Mouse (Mus musculus) CH12.LX (cell line): ENCODE measurements around the gene Dctn3. TPM values are rescaled to one million over a fixed set of nuclear protein-coding genes. Genes with fewer than 3 reads are reported as not detected.

Experiments
- DNase-seq: peaks from one replicate; pipeline ENCODE4 v3.0.0-alpha.2; 2013; ENCODE audit errors: extremely low read depth
- H3K27ac ChIP-seq: 2 replicates; pipeline ENCODE4 v1.5.1; 2012; ENCODE audit warnings: low read depth, mild to moderate bottlenecking, control low read depth, moderate library complexity; ENCODE audit not compliant: insufficient read depth
- H3K27me3 ChIP-seq: replicated peaks from 2 replicates; pipeline ENCODE3; 2012; ENCODE audit warnings: inconsistent platforms
- H3K36me3 ChIP-seq, 2 experiments: replicated peaks in 1 of 2; 2 replicates each; pipeline versions ENCODE3 to v1.6.1; 2012; ENCODE audit warnings: inconsistent platforms in 1 of 2, low read length in 1 of 2, mild to moderate bottlenecking in 1 of 2, mixed read lengths in 1 of 2, moderate library complexity in 1 of 2; ENCODE audit not compliant: control insufficient read depth in 1 of 2, insufficient read depth in 1 of 2
- H3K4me1 ChIP-seq, 2 experiments: 2 replicates each; pipeline ENCODE4 v1.6.1; 2012; ENCODE audit warnings: inconsistent platforms in 1 of 2, moderate library complexity in 1 of 2; ENCODE audit not compliant: insufficient read depth in 2 of 2, control insufficient read depth in 1 of 2
- H3K4me2 ChIP-seq: 2 replicates; pipeline ENCODE4 v1.6.1; 2012; ENCODE audit warnings: low read depth, mild to moderate bottlenecking, control low read depth; ENCODE audit not compliant: poor library complexity, insufficient read depth, severe bottlenecking
- H3K4me3 ChIP-seq, 3 experiments: fragments of 150-350 bp in 1 of 3; sonication (generic) in 1 of 3; replicated peaks in 1 of 3; 2 replicates each; pipeline versions ENCODE3 to v1.5.1; 2011 to 2012; ENCODE audit warnings: low read depth in 2 of 3, low read length in 2 of 3, mild to moderate bottlenecking in 2 of 3, moderate library complexity in 2 of 3, control low read depth in 1 of 3, improper control_type of control experiment in 1 of 3, inconsistent platforms in 1 of 3, mixed read lengths in 1 of 3; ENCODE audit not compliant: poor library complexity in 1 of 3
- H3K79me2 ChIP-seq: replicated peaks from 2 replicates; pipeline ENCODE4 v1.6.1; 2012; ENCODE audit warnings: mild to moderate bottlenecking, moderate library complexity; ENCODE audit not compliant: control insufficient read depth, poor library complexity, insufficient read depth, severe bottlenecking; ENCODE audit errors: extremely low read depth
- H3K9ac ChIP-seq: 2 replicates; pipeline ENCODE4 v1.6.1; 2012; ENCODE audit warnings: low read depth, mild to moderate bottlenecking, control low read depth, moderate library complexity; ENCODE audit not compliant: insufficient read depth
- H3K9me3 ChIP-seq: replicated peaks from 2 replicates; pipeline ENCODE3; 2012; ENCODE audit warnings: low read length, inconsistent platforms, mixed read lengths
- BHLHE40 ChIP-seq: IDR thresholded peaks from 2 replicates; pipeline ENCODE4 v1.6.1; 2011; ENCODE audit warnings: mild to moderate bottlenecking, low read depth, low read length, improper control_type of control experiment
- CHD1 ChIP-seq: IDR thresholded peaks from 2 replicates; pipeline ENCODE4 v1.6.1; 2012; ENCODE audit warnings: low read depth, low read length, improper control_type of control experiment, inconsistent platforms
- CHD2 ChIP-seq: IDR thresholded peaks from 2 replicates; pipeline ENCODE4 v1.6.1; 2011; ENCODE audit warnings: low read length, improper control_type of control experiment
- CTCF ChIP-seq, 2 experiments: IDR thresholded peaks in 1 of 2; conservative IDR thresholded peaks in 1 of 2; 2 replicates each; pipeline ENCODE4 v1.5.1; 2011 to 2012; ENCODE audit warnings: low read depth in 2 of 2, low read length in 2 of 2, improper control_type of control experiment in 1 of 2, inconsistent platforms in 1 of 2, mild to moderate bottlenecking in 1 of 2, moderate library complexity in 1 of 2
- E2F4 ChIP-seq: IDR thresholded peaks from 2 replicates; pipeline ENCODE4 v1.6.1; 2011; ENCODE audit warnings: low read depth, low read length, improper control_type of control experiment; ENCODE audit not compliant: insufficient replicate concordance
- ELF1 ChIP-seq: IDR thresholded peaks from 2 replicates; pipeline ENCODE4 v1.6.1; 2014; ENCODE audit warnings: low read depth, mild to moderate bottlenecking, inconsistent platforms, low read length, improper control_type of control experiment
- EP300 ChIP-seq: IDR thresholded peaks from 2 replicates; pipeline ENCODE4 v1.6.1; 2011; ENCODE audit warnings: low read length, improper control_type of control experiment
- ETS1 ChIP-seq: conservative IDR thresholded peaks from 2 replicates; pipeline ENCODE4 v1.6.1; 2012; ENCODE audit warnings: low read depth, mild to moderate bottlenecking, inconsistent platforms, low read length, improper control_type of control experiment, moderate library complexity
- GABPA ChIP-seq: IDR thresholded peaks from 2 replicates; pipeline ENCODE4 v1.6.1; 2012; ENCODE audit warnings: low read depth, low read length, improper control_type of control experiment, inconsistent platforms; ENCODE audit not compliant: insufficient replicate concordance
- IRF4 ChIP-seq: IDR thresholded peaks from 2 replicates; pipeline ENCODE4 v1.6.1; 2014; ENCODE audit warnings: low read depth, mild to moderate bottlenecking, inconsistent platforms, low read length, improper control_type of control experiment
- JUN ChIP-seq: IDR thresholded peaks from 2 replicates; pipeline ENCODE4 v1.6.1; 2011; ENCODE audit warnings: low read depth, mild to moderate bottlenecking, low read length, improper control_type of control experiment, moderate library complexity; ENCODE audit not compliant: insufficient read depth
- JUND ChIP-seq: conservative IDR thresholded peaks from 2 replicates; pipeline ENCODE4 v1.6.1; 2011; ENCODE audit warnings: low read depth, low read length, improper control_type of control experiment
- KAT2A ChIP-seq: IDR thresholded peaks from 2 replicates; pipeline ENCODE4 v1.6.1; 2012; ENCODE audit warnings: low read length, improper control_type of control experiment, inconsistent platforms; ENCODE audit not compliant: insufficient replicate concordance
- MAFK ChIP-seq: IDR thresholded peaks from 2 replicates; pipeline ENCODE4 v1.6.1; 2011; ENCODE audit warnings: low read length, improper control_type of control experiment; ENCODE audit not compliant: insufficient replicate concordance
- MAX ChIP-seq: IDR thresholded peaks from 2 replicates; pipeline ENCODE4 v1.6.1; 2011; ENCODE audit warnings: low read length, improper control_type of control experiment
- MAZ ChIP-seq: IDR thresholded peaks from 2 replicates; pipeline ENCODE4 v1.6.1; 2012; ENCODE audit warnings: low read depth, mild to moderate bottlenecking, inconsistent platforms, low read length, improper control_type of control experiment, moderate library complexity
- MEF2A ChIP-seq: IDR thresholded peaks from 2 replicates; pipeline ENCODE4 v1.6.1; 2014; ENCODE audit warnings: low read depth, mild to moderate bottlenecking, inconsistent platforms, low read length, improper control_type of control experiment, borderline replicate concordance
- MYC ChIP-seq: IDR thresholded peaks from 2 replicates; pipeline ENCODE4 v1.6.1; 2011; ENCODE audit warnings: low read depth, mild to moderate bottlenecking, improper control_type of control experiment, low read length
- NELFE ChIP-seq: IDR thresholded peaks from 2 replicates; pipeline ENCODE4 v1.6.1; 2011; ENCODE audit warnings: low read depth, low read length, improper control_type of control experiment
- NRF1 ChIP-seq: IDR thresholded peaks from 2 replicates; pipeline ENCODE4 v1.6.1; 2014; ENCODE audit warnings: low read depth, mild to moderate bottlenecking, inconsistent platforms, low read length, improper control_type of control experiment, moderate library complexity
- PAX5 ChIP-seq: IDR thresholded peaks from 2 replicates; pipeline ENCODE4 v1.6.1; 2012; ENCODE audit warnings: low read length, inconsistent platforms, mixed read lengths
- POLR2A ChIP-seq: IDR thresholded peaks from 2 replicates; pipeline ENCODE4 v1.6.1; 2011; ENCODE audit warnings: low read depth, mild to moderate bottlenecking, improper control_type of control experiment, low read length
- POLR2AphosphoS2 ChIP-seq: IDR thresholded peaks from 2 replicates; pipeline ENCODE4 v1.6.1; 2011; ENCODE audit warnings: low read depth, low read length, improper control_type of control experiment
- RAD21 ChIP-seq: IDR thresholded peaks from 2 replicates; pipeline ENCODE4 v1.6.1; 2011; ENCODE audit warnings: low read depth, mild to moderate bottlenecking, low read length, improper control_type of control experiment, moderate library complexity
- SIN3A ChIP-seq: IDR thresholded peaks from 2 replicates; pipeline ENCODE4 v1.6.1; 2012; ENCODE audit warnings: low read length, improper control_type of control experiment, inconsistent platforms
- SMC3 ChIP-seq: IDR thresholded peaks from 2 replicates; pipeline ENCODE4 v1.6.1; 2011; ENCODE audit warnings: low read depth, low read length, improper control_type of control experiment
- TBP ChIP-seq: conservative IDR thresholded peaks from 2 replicates; pipeline ENCODE4 v1.6.1; 2011; ENCODE audit warnings: low read depth, low read length, improper control_type of control experiment
- USF1 ChIP-seq: IDR thresholded peaks from 2 replicates; pipeline ENCODE4 v1.6.1; 2014; ENCODE audit warnings: low read depth, mild to moderate bottlenecking, inconsistent platforms, low read length, improper control_type of control experiment
- USF2 ChIP-seq: conservative IDR thresholded peaks from 2 replicates; pipeline ENCODE4 v1.6.1; 2011; ENCODE audit warnings: low read depth, low read length, improper control_type of control experiment
- ZC3H11A ChIP-seq: IDR thresholded peaks from 2 replicates; pipeline ENCODE4 v1.6.1; 2012; ENCODE audit warnings: low read depth, mild to moderate bottlenecking, inconsistent platforms, low read length, improper control_type of control experiment
- ZMIZ1 ChIP-seq: IDR thresholded peaks from 2 replicates; pipeline ENCODE4 v1.6.1; 2012; ENCODE audit warnings: low read depth, mild to moderate bottlenecking, inconsistent platforms, low read length, improper control_type of control experiment
- ZNF384 ChIP-seq: IDR thresholded peaks from 2 replicates; pipeline ENCODE4 v1.6.1; 2012; ENCODE audit warnings: low read depth, low read length, improper control_type of control experiment, inconsistent platforms
- dilution Hi-C: fragments of 300-500 bp; cut with MboI; formaldehyde crosslinking; loops from 2 replicates; pipeline ENCODE4 v1.14.3; 2020; ENCODE audit warnings: low sequenced_read_pairs; ENCODE audit not compliant: extremely low pct_unique_long_range_greater_than_20kb, extremely low pct_ligation_motif_present
- in situ Hi-C: fragments of 300-500 bp; cut with MboI; formaldehyde crosslinking; loops from 3 replicates; pipeline ENCODE4 v1.14.3; 2019; ENCODE audit warnings: low sequenced_read_pairs, low pct_ligation_motif_present, low pct_unique_long_range_greater_than_20kb, mixed read lengths
- polyA plus RNA-seq: library from polyadenylated mRNA; unstranded; fragments of >175 nt; gene quantifications from 2 replicates; pipeline ENCODE4 v1.2.1, GENCODE M21; 2012; ENCODE audit warnings: low read depth; ENCODE audit not compliant: insufficient read length
- total RNA-seq, 2 experiments: library from RNA; depleted of rRNA; stranded (reverse); fragments of 300-350 nt in 1 of 2; fragments of >200 nt in 1 of 2; gene quantifications; 2 replicates each; pipeline ENCODE4 v1.2.3; 2012 to 2014

The Dctn3 gene
- total and polyA plus RNA-seq, 3 experiments = 90.5 to 133 (median 112) TPM

DNA sequence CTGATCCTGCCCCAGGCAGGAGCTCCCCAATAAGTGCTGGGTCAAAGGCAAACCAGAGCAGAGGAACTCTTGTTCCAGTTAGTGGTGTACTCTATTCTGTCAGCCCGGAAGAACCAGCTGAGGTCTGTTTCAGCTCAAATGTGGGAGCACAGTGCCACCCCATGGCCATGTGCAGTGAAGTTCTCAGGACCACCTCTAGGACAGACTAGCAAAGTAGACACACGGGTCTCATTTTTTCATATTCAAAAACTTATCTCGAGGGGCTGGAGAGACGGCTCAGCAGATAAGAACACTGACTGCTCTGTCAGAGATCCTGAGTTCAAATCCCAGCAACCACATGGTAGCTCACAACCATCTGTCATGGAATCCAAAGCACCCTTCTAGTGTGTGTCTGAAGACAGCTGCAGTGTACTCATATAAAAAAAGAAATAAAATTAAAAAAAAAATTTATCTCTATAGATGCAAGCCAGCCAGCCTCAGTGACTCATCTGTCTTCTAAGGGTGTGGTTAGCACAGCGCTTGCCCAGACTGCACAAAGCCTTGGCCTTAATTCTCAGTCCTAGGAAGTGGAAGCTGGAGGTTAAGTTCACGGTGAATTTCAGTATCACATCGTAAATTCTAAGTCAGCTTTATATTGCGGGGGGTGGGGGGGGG, 14.8 kb upstream of the Dctn3 start:
- H3K9ac ChIP-seq = no peak overlapping the region
- in situ Hi-C loops = no loop called here
- dilution Hi-C loops = no loop called here
- H3K27me3 ChIP-seq = peaks cover 26% of the 10 kb centered on the region
- 0 out of 2 replicates have a peak, but pooled peaks cover 8% of the 10 kb centered on the region for H3K79me2 ChIP-seq
- H3K9me3 ChIP-seq = peaks cover 3% of the 10 kb centered on the region
- H3K4me1 ChIP-seq = peaks cover 8 to 15% of the 10 kb centered on the region in 2 experiments; a peak in 3 of 4 replicates
- peaks cover 13 to 19% of the 10 kb centered on the region in 2 experiments for H3K36me3 ChIP-seq
- peak; percentile 20; the same call in 1 of the 2 replicates for TF ChIP-seq MEF2A
- no peak for TF ChIP-seq PAX5
- no peak for TF ChIP-seq POLR2A
- TF ChIP-seq MAX = peak; percentile 59; the same call in 1 of the 2 replicates
- TF ChIP-seq ZNF384 = no peak
- TF ChIP-seq ELF1 = peak; percentile 79
- TF ChIP-seq ZMIZ1 = 0 out of 2 replicates have a peak, but pooled peaks have one; percentile 20
- TF ChIP-seq KAT2A = no peak
- no peak for TF ChIP-seq ZC3H11A
- TF ChIP-seq CHD1 = no peak
- no peak for TF ChIP-seq BHLHE40
- no peak for TF ChIP-seq MAFK
- peak; percentile 90 for TF ChIP-seq POLR2AphosphoS2
- TF ChIP-seq SMC3 = peak; percentile 73
- peak; percentile 53; the same call in 1 of the 2 replicates for TF ChIP-seq CHD2
- no peak for TF ChIP-seq ETS1
- TF ChIP-seq IRF4 = peak; percentile 30; the same call in 1 of the 2 replicates
- TF ChIP-seq TBP = no peak
- TF ChIP-seq RAD21 = peak; percentile 86
- TF ChIP-seq MAZ = no peak
- no peak for TF ChIP-seq MYC
- peak; percentile 50 to 89; a peak in 3 of 4 replicates for TF ChIP-seq CTCF (conservative IDR thresholded peaks at IDR 0.05 in 1 of 2, IDR thresholded peaks at IDR 0.05 in 1 of 2; ENCODE audit: low read depth in 2 of 2, low read length in 2 of 2)
- TF ChIP-seq EP300 = no peak
- no peak for TF ChIP-seq USF1
- TF ChIP-seq GABPA = no peak
- peak; percentile 49; the same call in 1 of the 2 replicates for TF ChIP-seq NELFE
- no peak for TF ChIP-seq JUND
- no peak for TF ChIP-seq JUN
- peak; percentile 53; the same call in 1 of the 2 replicates for TF ChIP-seq SIN3A
- TF ChIP-seq USF2 = no peak
- 0 out of 2 replicates have a peak, but pooled peaks have one; percentile 11 for TF ChIP-seq NRF1
- TF ChIP-seq E2F4 = no peak
- TF ChIP-seq, all 38 proteins: peak for 13
- peak; percentile 70 for DNase-seq
- Histone ChIP-seq H3K4me2 (no peak overlapping the region), H3K4me3 (no peak overlapping the region), H3K27ac (no peak overlapping the region)
